In genomic region chr3:85275075-85275474, GRCm38 (mm10) we compare ENCODE assay signal across 9 mouse cellular contexts.
DNase-seq lines count a peak whose midpoint lies in the region; ATAC-seq and TF ChIP-seq lines count a peak whose summit lies in the region.
"Had no signal": no experiment of that assay in that cellular context is flagged by ENCODE, and none has a peak within 500 bp of the region (broad histone marks: within the 10 kb centered on the region; RNA-seq: fewer than 3 reads in every experiment).

No protein-coding gene starts in this region.

- H3K27ac ChIP-seq in layer of hippocampus, adult 2 months: no peak overlapping the region

- no peaks in the 10 kb centered on the region for H3K4me1 ChIP-seq in lung, adult 2 months (ENCODE audit: control insufficient read depth, insufficient read depth, low read length)
- H3K4me1 ChIP-seq: megakaryocyte, embryonic 14.5 days had no signal

- intact Hi-C loops in heart, postnatal 25 days (cut with DNase I): loop anchor here (10.0 kb wide), 1 partner anchor 350 kb away; no protein-coding TSS in a partner anchor

- peak in 1 of 2 experiments; percentile 41 for DNase-seq in layer of hippocampus, adult 2 months (ENCODE audit: low spot score in 2 of 2)
- DNase-seq in layer of hippocampus, postnatal 14 days (ENCODE audit: low spot score in 2 of 2): no peak
- DNase-seq in NIH3T3 (ENCODE audit: low read depth): peak; percentile 27
- peak; percentile 35 for DNase-seq in embryo, embryonic 9.5 days (ENCODE audit: extremely low spot score)
- DNase-seq in heart, postnatal 25 days (ENCODE audit: low spot score): peak; percentile 4
- peak; percentile 41 for DNase-seq in lung, adult 2 months
- DNase-seq in left cerebral cortex, adult 9 months (ENCODE audit: low spot score in 2 of 2): no peak

- peak; percentile 73 for TF ChIP-seq CTCF in layer of hippocampus, adult 2 months (conservative IDR thresholded peaks at IDR 0.05)
- TF ChIP-seq CTCF in lung, adult 2 months (IDR thresholded peaks at IDR 0.05; ENCODE audit: insufficient read depth, low read length): no peak

- no peak for ATAC-seq in megakaryocyte progenitor cell, adult 5-6 weeks (replicated peaks; ENCODE audit: poor library complexity)

- no peak overlapping the region for H3K4me3 ChIP-seq in layer of hippocampus, adult 2 months
- H3K4me3 ChIP-seq in lung, adult 2 months (replicated peaks; ENCODE audit: extremely low read depth, low read depth, low read length): no peak overlapping the region
- H3K4me3 ChIP-seq: megakaryocyte, embryonic 14.5 days had no signal

- WGBS in lung, adult 2 months: 48% methylated on average over 10 of the region's 10 CpGs

- no peak for TF ChIP-seq POLR2A in lung, adult 2 months (IDR thresholded peaks at IDR 0.05; ENCODE audit: borderline replicate concordance, extremely low read depth, low read depth, low read length)

Comparison
In these comparisons a context has a peak if more than half of its experiments do, and no peak if none do; other contexts are left out.
1. DNase-seq: peak in NIH3T3 (single experiment), embryo, embryonic 9.5 days (single experiment), heart, postnatal 25 days (single experiment) and lung, adult 2 months (single experiment); none in layer of hippocampus, postnatal 14 days (0 of 2) and left cerebral cortex, adult 9 months (0 of 2).